Comparison of ENCODE assay signal across 9 mouse cellular contexts in genomic region chr13:61241076-61241947, GRCm38 (mm10). TPM values are rescaled to one million over a fixed set of nuclear protein-coding genes. Genes with fewer than 3 reads are reported as not detected.
DNase-seq lines count a peak whose midpoint lies in the region; ATAC-seq and TF ChIP-seq lines count a peak whose summit lies in the region.
"Had no signal": no experiment of that assay in that cellular context is flagged by ENCODE, and none has a peak within 500 bp of the region (broad histone marks: within the 10 kb centered on the region; RNA-seq: fewer than 3 reads in every experiment).

No protein-coding gene starts in this region.

- H3K4me3 ChIP-seq in hindbrain, embryonic 14.5 days (replicated peaks; ENCODE audit: low read length): no peak overlapping the region
- no peak overlapping the region for H3K4me3 ChIP-seq in hindbrain, embryonic 13.5 days
- H3K4me3 ChIP-seq in hindbrain, postnatal 0 days (ENCODE audit: low read length): no peak overlapping the region
- no peak overlapping the region for H3K4me3 ChIP-seq in neural tube, embryonic 11.5 days (ENCODE audit: low read depth, low read length)
- no peak overlapping the region for H3K4me3 ChIP-seq in thymus, adult 2 months (ENCODE audit: control insufficient read depth, insufficient read depth, low read length)
- H3K4me3 ChIP-seq: embryonic facial prominence, embryonic 12.5 days had no signal

- H3K27ac ChIP-seq in hindbrain, embryonic 14.5 days: no peak overlapping the region
- H3K27ac ChIP-seq in hindbrain, embryonic 13.5 days: no peak overlapping the region
- H3K27ac ChIP-seq in hindbrain, postnatal 0 days: no peak overlapping the region
- no peak overlapping the region for H3K27ac ChIP-seq in neural tube, embryonic 11.5 days (ENCODE audit: low read depth, low read length)
- no peak overlapping the region for H3K27ac ChIP-seq in thymus, adult 2 months (ENCODE audit: control insufficient read depth, insufficient read depth, low read length)
- H3K27ac ChIP-seq: embryonic facial prominence, embryonic 12.5 days had no signal

- DNase-seq in hindbrain, embryonic 14.5 days (ENCODE audit: low spot score): peak; percentile 56
- DNase-seq in embryo, embryonic 11 days: peak; percentile 48
- DNase-seq in hindbrain, postnatal 0 days (ENCODE audit: low spot score): peak; percentile 57
- peak; percentile 22 to 27 for DNase-seq in left cerebral cortex, postnatal 25 days (ENCODE audit: low spot score in 2 of 2)
- peak; percentile 57 for DNase-seq in neural tube, embryonic 11.5 days (ENCODE audit: low spot score)
- peak; percentile 41 for DNase-seq in thymus, adult 2 months

- H3K36me3 ChIP-seq in hindbrain, embryonic 14.5 days (replicated peaks; ENCODE audit: control insufficient read depth, insufficient read depth): no peaks in the 10 kb centered on the region
- H3K36me3 ChIP-seq in hindbrain, embryonic 13.5 days: no peaks in the 10 kb centered on the region
- H3K36me3 ChIP-seq in hindbrain, postnatal 0 days (ENCODE audit: insufficient read depth, low read length): no peaks in the 10 kb centered on the region
- no peaks in the 10 kb centered on the region for H3K36me3 ChIP-seq in neural tube, embryonic 11.5 days (ENCODE audit: control insufficient read depth, insufficient read depth, low read length)
- H3K36me3 ChIP-seq in thymus, adult 2 months (ENCODE audit: control insufficient read depth, insufficient read depth, low read length): no peaks in the 10 kb centered on the region
- H3K36me3 ChIP-seq: embryonic facial prominence, embryonic 12.5 days had no signal

- no peak for ATAC-seq in hindbrain, embryonic 14.5 days (ENCODE audit: low FRiP score)
- no peak for ATAC-seq in hindbrain, embryonic 13.5 days (ENCODE audit: low FRiP score)
- ATAC-seq in activated CD4-positive, CD25-positive, alpha-beta regulatory T cell, adult 4 months: peak; percentile 89
- no peak for ATAC-seq in hindbrain, postnatal 0 days
- ATAC-seq in neural tube, embryonic 11.5 days (ENCODE audit: insufficient read depth, low FRiP score, low TSS enrichment): no peak

- intact Hi-C loops in left cerebral cortex, postnatal 25 days (cut with DNase I): loop anchor here (2.0 kb wide), 1 partner anchor 483 kb away; no protein-coding TSS in a partner anchor

- no peaks in the 10 kb centered on the region for H3K4me1 ChIP-seq in hindbrain, embryonic 14.5 days (replicated peaks; ENCODE audit: control insufficient read depth, insufficient read depth, low read length)
- H3K4me1 ChIP-seq in hindbrain, embryonic 13.5 days (replicated peaks): no peaks in the 10 kb centered on the region
- no peaks in the 10 kb centered on the region for H3K4me1 ChIP-seq in hindbrain, postnatal 0 days (ENCODE audit: insufficient read depth, low read length)
- H3K4me1 ChIP-seq in neural tube, embryonic 11.5 days (ENCODE audit: control insufficient read depth, insufficient read depth, low read length): no peaks in the 10 kb centered on the region
- H3K4me1 ChIP-seq in thymus, adult 2 months (replicated peaks; ENCODE audit: control insufficient read depth, insufficient read depth, low read length): no peaks in the 10 kb centered on the region
- H3K4me1 ChIP-seq: embryonic facial prominence, embryonic 12.5 days had no signal

- no peaks in the 10 kb centered on the region for H3K27me3 ChIP-seq in hindbrain, embryonic 14.5 days (ENCODE audit: control insufficient read depth, insufficient read depth, low read length)
- no peaks in the 10 kb centered on the region for H3K27me3 ChIP-seq in hindbrain, embryonic 13.5 days
- no peaks in the 10 kb centered on the region for H3K27me3 ChIP-seq in hindbrain, postnatal 0 days (ENCODE audit: insufficient read depth, low read length)
- no peaks in the 10 kb centered on the region for H3K27me3 ChIP-seq in neural tube, embryonic 11.5 days (ENCODE audit: control insufficient read depth, insufficient read depth, low read length)
- no peaks in the 10 kb centered on the region for H3K27me3 ChIP-seq in thymus, adult 2 months (ENCODE audit: control insufficient read depth, insufficient read depth, low read length)
- H3K27me3 ChIP-seq: embryonic facial prominence, embryonic 12.5 days had no signal

- no peak overlapping the region for H3K9ac ChIP-seq in hindbrain, embryonic 14.5 days
- H3K9ac ChIP-seq in hindbrain, embryonic 13.5 days: no peak overlapping the region
- H3K9ac ChIP-seq in hindbrain, postnatal 0 days (replicated peaks; ENCODE audit: low read length): no peak overlapping the region
- no peak overlapping the region for H3K9ac ChIP-seq in neural tube, embryonic 11.5 days (ENCODE audit: low read length)
- H3K9ac ChIP-seq: embryonic facial prominence, embryonic 12.5 days had no signal

- no peak overlapping the region for H3K4me2 ChIP-seq in hindbrain, embryonic 14.5 days (replicated peaks)
- H3K4me2 ChIP-seq in hindbrain, embryonic 13.5 days: no peak overlapping the region
- no peak overlapping the region for H3K4me2 ChIP-seq in hindbrain, postnatal 0 days (ENCODE audit: low read depth, low read length)
- no peak overlapping the region for H3K4me2 ChIP-seq in neural tube, embryonic 11.5 days (ENCODE audit: low read depth)
- H3K4me2 ChIP-seq: embryonic facial prominence, embryonic 12.5 days had no signal

- 60% methylated on average over 13 of the region's 13 CpGs for WGBS in hindbrain, embryonic 14.5 days
- WGBS in hindbrain, embryonic 13.5 days: 66% methylated on average over 13 of the region's 13 CpGs
- WGBS in hindbrain, postnatal 0 days: 64% methylated on average over 13 of the region's 13 CpGs
- WGBS in neural tube, embryonic 11.5 days: 64% methylated on average over 13 of the region's 13 CpGs
- WGBS in thymus, adult 2 months: 45% methylated on average over 13 of the region's 13 CpGs

- TF ChIP-seq CTCF in hindbrain, postnatal 0 days (IDR thresholded peaks at IDR 0.05; ENCODE audit: low read depth): peak; percentile 62
- TF ChIP-seq CTCF in thymus, adult 2 months (IDR thresholded peaks at IDR 0.05; ENCODE audit: borderline replicate concordance, control insufficient read depth, extremely low read depth, insufficient read depth, low read length, poor library complexity): no peak

- TF ChIP-seq POLR2A in thymus, adult 2 months (IDR thresholded peaks at IDR 0.05; ENCODE audit: control insufficient read depth, extremely low read depth, insufficient read depth, low read length, poor library complexity): no peak

- H3K9me3 ChIP-seq in hindbrain, embryonic 14.5 days (ENCODE audit: control insufficient read depth, low read length): peaks cover 40% of the 10 kb centered on the region
- H3K9me3 ChIP-seq in hindbrain, embryonic 13.5 days: peaks cover 15% of the 10 kb centered on the region
- H3K9me3 ChIP-seq in hindbrain, postnatal 0 days (ENCODE audit: low read length): peaks cover 13% of the 10 kb centered on the region; the same call in 1 of the 2 replicates
- H3K9me3 ChIP-seq in neural tube, embryonic 11.5 days (ENCODE audit: control insufficient read depth, low read length): peaks cover 2% of the 10 kb centered on the region; the same call in 1 of the 2 replicates

RNA-seq across cellular contexts. Expression of gene Cts8, which starts 13.8 kb away (rescaled TPM):
- not detected in 2 replicates for polyA plus RNA-seq in hindbrain, embryonic 14.5 days (2014; fragmentation: Nextera tagmentation; extraction: Ambion mirVana)
- not detected in 2 replicates for polyA plus RNA-seq in hindbrain, embryonic 13.5 days (2015; fragmentation: Nextera tagmentation; extraction: Ambion mirVana)
- under 1 TPM in 1 of 2 experiments, not detected in 1; 0.17 TPM for polyA plus RNA-seq in activated CD4-positive, CD25-positive, alpha-beta regulatory T cell, adult 4 months (2017; shearing (Covaris generic))
- not detected in 2 replicates for total RNA-seq in hindbrain, postnatal 0 days (2014; rRNA removed)
- polyA plus RNA-seq in hindbrain, postnatal 0 days (2015; fragmentation: Nextera tagmentation; extraction: Ambion mirVana): not detected in 2 replicates
- not detected for total RNA-seq in left cerebral cortex, postnatal 25 days (2021)
- not detected in 2 replicates for polyA plus RNA-seq in neural tube, embryonic 11.5 days (2014; fragmentation: Nextera tagmentation; extraction: Ambion mirVana)
- not detected in 2 replicates for polyA plus RNA-seq in thymus, adult 2 months (2012; rRNA removed)
- polyA plus RNA-seq: embryonic facial prominence, embryonic 12.5 days had no signal

RNA-seq across cellular contexts. Expression of gene Cts6, which starts 38.1 kb away (rescaled TPM):
- not detected in 2 replicates for polyA plus RNA-seq in hindbrain, embryonic 14.5 days (2014; fragmentation: Nextera tagmentation; extraction: Ambion mirVana)
- polyA plus RNA-seq in hindbrain, embryonic 13.5 days (2015; fragmentation: Nextera tagmentation; extraction: Ambion mirVana): not detected in 2 replicates
- polyA plus RNA-seq in activated CD4-positive, CD25-positive, alpha-beta regulatory T cell, adult 4 months (2017; shearing (Covaris generic)): not detected
- not detected in 2 replicates for total RNA-seq in hindbrain, postnatal 0 days (2014; rRNA removed)
- not detected in 2 replicates for polyA plus RNA-seq in hindbrain, postnatal 0 days (2015; fragmentation: Nextera tagmentation; extraction: Ambion mirVana)
- not detected for total RNA-seq in left cerebral cortex, postnatal 25 days (2021)
- polyA plus RNA-seq in neural tube, embryonic 11.5 days (2014; fragmentation: Nextera tagmentation; extraction: Ambion mirVana): not detected in 2 replicates
- polyA plus RNA-seq in thymus, adult 2 months (2012; rRNA removed): not detected in 2 replicates
- polyA plus RNA-seq: embryonic facial prominence, embryonic 12.5 days had no signal

RNA-seq across cellular contexts. Expression of gene Gm49398, which starts 47.3 kb away (rescaled TPM):
- polyA plus RNA-seq in hindbrain, embryonic 14.5 days (2014; fragmentation: Nextera tagmentation; extraction: Ambion mirVana): not detected in 2 replicates
- polyA plus RNA-seq in hindbrain, embryonic 13.5 days (2015; fragmentation: Nextera tagmentation; extraction: Ambion mirVana): not detected in 2 replicates
- polyA plus RNA-seq in activated CD4-positive, CD25-positive, alpha-beta regulatory T cell, adult 4 months (2017; shearing (Covaris generic)): not detected
- total RNA-seq in hindbrain, postnatal 0 days (2014; rRNA removed): not detected in 2 replicates
- not detected in 2 replicates for polyA plus RNA-seq in hindbrain, postnatal 0 days (2015; fragmentation: Nextera tagmentation; extraction: Ambion mirVana)
- total RNA-seq in left cerebral cortex, postnatal 25 days (2021): not detected
- not detected in 2 replicates for polyA plus RNA-seq in neural tube, embryonic 11.5 days (2014; fragmentation: Nextera tagmentation; extraction: Ambion mirVana)
- not detected in 2 replicates for polyA plus RNA-seq in thymus, adult 2 months (2012; rRNA removed)
- polyA plus RNA-seq: embryonic facial prominence, embryonic 12.5 days had no signal
